Mouse (Mus musculus) lung, adult 2 months (tissue): ENCODE measurements around the gene Wdr37. TPM values are rescaled to one million over a fixed set of nuclear protein-coding genes. Genes with fewer than 3 reads are reported as not detected.
"Not testable (repeated sequence)": the region's sequence is repeated elsewhere in the genome, so short reads cannot be mapped to it uniquely, and the experiment has no call there.

Source experiments
- DNase-seq: peaks from one replicate; pipeline ENCODE4 v3.0.0; 2022
- H3K4me1 ChIP-seq: fragments of 200-500 bp; 2 replicates; pipeline ENCODE4 v1.6.1; 2011; ENCODE audit warnings: low read length; ENCODE audit not compliant: control insufficient read depth, insufficient read depth
- H3K4me3 ChIP-seq: fragments of 200-500 bp; replicated peaks from 2 replicates; pipeline ENCODE3; 2011; ENCODE audit warnings: low read depth, mild to moderate bottlenecking, control low read depth, low read length; ENCODE audit errors: extremely low read depth
- CTCF ChIP-seq: fragments of 200-500 bp; IDR thresholded peaks from 2 replicates; pipeline ENCODE4 v1.5.1; 2011; ENCODE audit warnings: mild to moderate bottlenecking, low read length, control low read depth; ENCODE audit not compliant: insufficient read depth
- POLR2A ChIP-seq: fragments of 200-500 bp; IDR thresholded peaks from 2 replicates; pipeline ENCODE4 v1.6.1; 2011; ENCODE audit warnings: low read depth, mild to moderate bottlenecking, control low read depth, low read length, borderline replicate concordance; ENCODE audit errors: extremely low read depth
- WGBS: fragments of 180-500 bp; shearing (Covaris S2); methylation state at CpG from one replicate; pipeline ENCODE4 v1.1.7; 2018; 5-methylcytosine and 5-hydroxymethylcytosine counted together
- polyA plus RNA-seq: library from polyadenylated mRNA; depleted of rRNA; stranded (reverse); fragments of >200 nt; gene quantifications from 2 replicates; pipeline ENCODE4 v1.2.3, GENCODE M21; 2012; rRNA removed

Wdr37 gene
- 13.7 and 22.3 TPM in 2 replicates for polyA plus RNA-seq

DNA sequence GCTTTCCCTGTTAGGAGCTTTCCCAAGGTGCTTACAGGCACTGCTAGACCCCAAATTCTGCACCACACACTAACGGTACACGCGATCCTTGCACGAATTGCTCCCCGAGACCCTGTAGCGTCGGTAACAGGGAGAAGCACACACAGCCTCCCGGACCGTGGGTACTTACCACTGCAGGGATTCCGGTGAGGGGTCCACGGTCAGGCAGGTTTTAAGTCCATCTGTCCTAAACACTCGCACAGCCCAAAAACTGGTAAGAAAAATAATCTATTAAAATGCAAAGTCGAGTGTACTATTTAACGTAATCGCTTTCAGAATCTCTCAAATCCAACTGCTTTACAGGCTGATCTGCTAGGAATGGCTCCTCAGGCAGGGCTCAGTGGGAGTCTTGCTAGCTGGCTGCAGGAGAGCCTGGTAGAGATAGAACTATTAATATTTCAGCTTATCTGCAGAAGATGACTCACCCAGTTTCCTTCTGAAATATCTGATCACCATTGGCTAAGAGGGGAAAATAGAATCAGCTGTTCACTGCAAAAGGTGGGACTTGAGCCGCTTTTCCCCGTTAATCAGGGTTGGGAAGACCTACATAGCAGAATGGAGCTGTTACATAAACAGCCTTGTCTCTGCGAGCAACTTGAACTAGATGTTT, at the start of gene Wdr37:
Gene Wdr37, minus strand, starts transcription at position 596 of the 649 bp plus-strand sequence.
- no peak for TF ChIP-seq POLR2A
- TF ChIP-seq CTCF = no peak
- Histone ChIP-seq H3K4me1 (peaks cover 11% of the 10 kb centered on the region), H3K4me3 (peak within 1 kb of the TSS; percentile 99)
- WGBS = 2% methylated on average over 18 of the region's 18 CpGs
- no peak for DNase-seq

DNA sequence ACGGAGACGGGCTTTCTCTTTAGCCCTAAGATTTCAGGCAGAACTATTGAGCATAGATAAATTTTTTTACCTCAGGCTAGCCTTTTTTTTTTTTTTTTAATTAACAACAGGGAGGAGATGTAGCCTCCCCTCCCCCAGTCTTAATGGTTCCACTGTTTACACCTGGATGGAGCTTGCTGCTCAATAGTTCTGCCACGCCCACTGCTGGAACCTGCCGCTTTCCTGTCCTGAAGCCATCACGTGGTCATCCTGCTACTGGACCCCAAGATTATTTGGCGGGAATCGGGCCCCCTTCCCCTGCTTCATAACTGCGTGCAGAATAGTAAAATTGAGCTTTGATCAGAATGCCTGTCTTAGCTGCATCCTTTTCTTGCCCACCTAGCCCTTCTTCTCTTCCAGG, 42.2 kb upstream of the Wdr37 start:
- not testable (repeated sequence) for DNase-seq

GRCm38 (mm10) chr13:8905986-8906385, 34.3 kb upstream of the Wdr37 start:
- DNase-seq, H3K4me3 ChIP-seq, H3K4me1 ChIP-seq: not testable (repeated sequence)
- WGBS = 78% methylated on average over 2 of the region's 2 CpGs

More for the DNA sequence above, 42.2 kb upstream of the Wdr37 start:
- H3K4me3 ChIP-seq, H3K4me1 ChIP-seq: not testable (repeated sequence)
- 90% methylated on average over 8 of the region's 8 CpGs for WGBS

GRCm38 (mm10) chr13:8888603-8889002, 16.9 kb upstream of the Wdr37 start:
- TF ChIP-seq CTCF = no peak
- no peak for TF ChIP-seq POLR2A
- no peaks in the 10 kb centered on the region for H3K4me1 ChIP-seq
- DNase-seq = no peak
- WGBS = 96% methylated on average over 1 of the region's 1 CpGs
- no peak overlapping the region for H3K4me3 ChIP-seq

DNA sequence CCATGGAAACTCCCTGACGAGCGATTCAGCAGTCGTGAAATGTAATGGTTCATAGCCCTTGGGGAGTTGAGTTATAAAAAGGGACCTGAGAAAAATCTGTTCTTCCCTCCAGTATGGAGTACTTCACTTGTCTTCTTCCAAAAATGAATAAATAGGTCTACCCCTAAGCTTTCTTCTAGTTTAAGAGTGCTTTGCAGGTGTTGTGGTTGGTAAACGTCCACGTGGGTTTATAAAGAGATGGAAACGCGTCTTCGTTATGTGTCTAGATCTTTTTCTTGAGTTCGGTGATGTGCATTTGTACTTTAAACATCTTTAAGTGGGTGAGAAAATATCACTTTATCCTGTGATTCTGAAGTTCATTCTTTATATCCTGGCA, 14.5 kb upstream of the Wdr37 start:
- WGBS = 1% methylated on average over 9 of the region's 9 CpGs
- TF ChIP-seq POLR2A (no peak), CTCF (no peak)
- Histone ChIP-seq H3K4me1 (no peaks in the 10 kb centered on the region), H3K4me3 (peak overlapping the region; percentile 76)
- DNase-seq = no peak

- under 1% methylated on average over 46 of the region's 46 CpGs for WGBS
- Histone ChIP-seq H3K4me1 (no peaks in the 10 kb centered on the region), H3K4me3 (peak within 1 kb of the TSS; percentile 76)
- TF ChIP-seq POLR2A (peak; percentile 73; the same call in 1 of the 2 replicates), CTCF (no peak)
- peak; percentile 98 for DNase-seq
Observed at GRCm38 (mm10) chr13:8885445-8886184, 13.9 kb upstream of the Wdr37 start, which contains the start of gene Idi1. Gene Idi1 (plus strand): TSS chr13:8885501.

GRCm38 (mm10) chr13:8883870-8884269, 12.2 kb upstream of the Wdr37 start:
- WGBS = 74% methylated on average over 5 of the region's 5 CpGs
- H3K4me1 ChIP-seq, H3K4me3 ChIP-seq, DNase-seq: not testable (repeated sequence)

DNA sequence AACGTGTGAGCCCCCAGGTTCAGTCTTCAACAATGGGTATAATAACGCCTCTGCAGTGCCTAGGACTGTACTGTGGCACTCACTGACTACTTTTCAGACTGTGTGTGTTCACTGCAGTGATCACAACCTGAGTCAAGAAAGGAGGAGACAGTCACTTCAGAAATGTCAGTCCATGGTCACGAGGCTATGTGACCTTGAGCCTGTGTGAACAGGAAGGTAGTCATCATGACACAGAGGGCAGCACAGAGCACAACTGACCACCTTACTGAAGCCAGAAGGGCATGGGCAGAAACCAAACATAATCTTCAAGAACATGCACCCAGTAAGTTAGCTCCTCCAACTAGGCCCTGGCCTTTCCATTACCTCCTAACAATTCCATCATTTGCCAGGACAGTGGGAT, 9.9 kb upstream of the Wdr37 start:
- Histone ChIP-seq H3K4me1 (no peaks in the 10 kb centered on the region), H3K4me3 (no peak overlapping the region)
- DNase-seq = no peak
- TF ChIP-seq POLR2A (no peak), CTCF (no peak)
- 76% methylated on average over 3 of the region's 3 CpGs for WGBS

DNA sequence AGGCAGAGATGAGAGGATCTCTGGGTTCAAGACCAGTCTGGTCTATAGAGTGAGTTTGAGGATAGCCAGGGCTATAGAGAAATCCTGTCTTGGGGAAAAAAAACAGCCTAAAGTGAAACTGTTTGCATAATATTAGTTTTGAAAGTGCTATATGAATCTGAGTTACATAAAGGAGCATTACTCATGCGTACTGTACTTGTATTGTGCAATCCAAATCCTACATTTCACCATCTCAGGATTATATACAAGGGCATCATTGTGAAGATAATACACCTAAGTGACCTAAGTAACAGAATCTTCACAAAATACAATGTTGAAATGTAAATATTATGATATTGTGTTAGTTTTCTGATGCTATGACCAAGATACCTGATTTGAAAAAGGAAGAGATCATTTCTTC, 2.1 kb upstream of the Wdr37 start:
- WGBS = 75% methylated on average over 1 of the region's 1 CpGs
- DNase-seq = no peak
- no peak overlapping the region for H3K4me3 ChIP-seq
- H3K4me1 ChIP-seq = peaks cover 3% of the 10 kb centered on the region; the same call in 1 of the 2 replicates
- no peak for TF ChIP-seq POLR2A
- TF ChIP-seq CTCF = no peak

GRCm38 (mm10) chr13:8870510-8871313, 997 bp downstream of the Wdr37 start:
- peak overlapping the region; percentile 99 for H3K4me3 ChIP-seq
- DNase-seq = peak; percentile 86
- TF ChIP-seq CTCF (peak; percentile 96), POLR2A (peak; percentile 81; the same call in 1 of the 2 replicates)
- peaks cover 11% of the 10 kb centered on the region for H3K4me1 ChIP-seq
- WGBS = under 1% methylated on average over 57 of the region's 57 CpGs
